Mouse (Mus musculus): Measurements from ENCODE around the gene Caln1. TPM values are rescaled to one million over a fixed set of nuclear protein-coding genes. Genes with fewer than 3 reads are reported as not detected.
A peak's percentile ranks its signal among the peaks of the same experiment; 100 is the strongest.

Caln1 gene
- polyA plus RNA-seq, 1 experiment from 2014 or later = 0.10 TPM

GRCm38 (mm10) chr5:130400136-130400917, 31.1 kb downstream of the Caln1 start:
- no peaks in the 10 kb centered on the region for H3K36me3 ChIP-seq
- H3K4me2 ChIP-seq (replicated peaks) = no peak overlapping the region
- ATAC-seq = no peak
- no peak overlapping the region for H3K27ac ChIP-seq
- no peaks in the 10 kb centered on the region for H3K27me3 ChIP-seq (replicated peaks)
- H3K4me1 ChIP-seq (replicated peaks) = no peaks in the 10 kb centered on the region
- 92% methylated on average over 8 of the region's 8 CpGs for WGBS
- no peak overlapping the region for H3K4me3 ChIP-seq (replicated peaks)
- H3K9me3 ChIP-seq = no peaks in the 10 kb centered on the region
- H3K9ac ChIP-seq = no peak overlapping the region

- H3K36me3 ChIP-seq = no peaks in the 10 kb centered on the region
- no peaks in the 10 kb centered on the region for H3K9me3 ChIP-seq
- no peaks in the 10 kb centered on the region for H3K27me3 ChIP-seq (replicated peaks)
- H3K4me1 ChIP-seq (replicated peaks) = no peaks in the 10 kb centered on the region
- 48% methylated on average over 1 of the region's 1 CpGs for WGBS
- H3K9ac ChIP-seq = no peak overlapping the region
- H3K4me3 ChIP-seq (replicated peaks) = no peak overlapping the region
- H3K4me2 ChIP-seq (replicated peaks) = no peak overlapping the region
- no peak overlapping the region for H3K27ac ChIP-seq
- no peak for ATAC-seq
Observed at GRCm38 (mm10) chr5:130405201-130405600, 35.9 kb downstream of the Caln1 start.

DNA sequence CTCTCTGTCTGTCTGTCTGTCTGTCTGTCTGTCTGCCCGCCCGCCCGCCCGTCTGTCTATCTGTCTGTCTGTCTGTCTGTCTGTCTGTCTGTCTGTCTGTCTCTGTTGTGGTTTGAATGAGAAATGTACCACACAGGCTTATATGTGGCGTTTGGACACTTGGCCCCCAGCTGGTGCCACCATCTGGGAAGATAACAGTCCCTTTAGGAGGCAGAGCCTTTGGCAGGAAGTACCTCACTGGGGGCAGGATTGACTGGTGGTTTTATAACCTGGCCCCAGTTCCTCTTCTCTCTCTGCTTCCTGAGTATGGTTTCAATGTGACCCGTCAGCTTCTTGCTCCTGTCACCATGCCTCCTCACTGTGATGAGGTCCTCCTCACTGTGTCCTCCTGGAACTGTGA, 40.5 kb downstream of the Caln1 start:
- no peak for ATAC-seq
- Histone ChIP-seq H3K27ac (no peak overlapping the region), H3K36me3 (no peaks in the 10 kb centered on the region), H3K4me1 (replicated peaks) (no peaks in the 10 kb centered on the region), H3K9me3 (no peaks in the 10 kb centered on the region), H3K4me2 (replicated peaks) (no peak overlapping the region), H3K9ac (no peak overlapping the region), H3K27me3 (replicated peaks) (no peaks in the 10 kb centered on the region), H3K4me3 (replicated peaks) (no peak overlapping the region)
- WGBS = 91% methylated on average over 6 of the region's 6 CpGs

GRCm38 (mm10) chr5:130411516-130411915, 42.3 kb downstream of the Caln1 start:
- Histone ChIP-seq H3K27me3 (replicated peaks) (no peaks in the 10 kb centered on the region), H3K9ac (no peak overlapping the region), H3K4me2 (replicated peaks) (no peak overlapping the region), H3K36me3 (no peaks in the 10 kb centered on the region), H3K4me1 (replicated peaks) (no peaks in the 10 kb centered on the region), H3K9me3 (no peaks in the 10 kb centered on the region), H3K4me3 (replicated peaks) (no peak overlapping the region), H3K27ac (no peak overlapping the region)
- no peak for ATAC-seq
- 94% methylated on average over 17 of the region's 17 CpGs for WGBS

GRCm38 (mm10) chr5:130447438-130447837, 78.2 kb downstream of the Caln1 start:
- Histone ChIP-seq H3K4me2 (replicated peaks) (no peak overlapping the region), H3K27me3 (replicated peaks) (peaks cover 51% of the 10 kb centered on the region), H3K36me3 (no peaks in the 10 kb centered on the region), H3K4me1 (replicated peaks) (peaks cover 11% of the 10 kb centered on the region; the same call in 1 of the 2 replicates), H3K9ac (no peak overlapping the region), H3K4me3 (replicated peaks) (no peak overlapping the region), H3K9me3 (no peaks in the 10 kb centered on the region), H3K27ac (no peak overlapping the region)
- 40% methylated on average over 6 of the region's 6 CpGs for WGBS
- ATAC-seq = no peak

- no peak overlapping the region for H3K27ac ChIP-seq
- H3K4me2 ChIP-seq (replicated peaks) = peak overlapping the region; percentile 78
- H3K36me3 ChIP-seq = no peaks in the 10 kb centered on the region
- no peaks in the 10 kb centered on the region for H3K9me3 ChIP-seq
- WGBS = under 1% methylated on average over 20 of the region's 20 CpGs
- 0 out of 2 replicates have a peak overlapping the region, but pooled peaks have one; percentile 26 for H3K9ac ChIP-seq
- peaks cover 11% of the 10 kb centered on the region; the same call in 1 of the 2 replicates for H3K4me1 ChIP-seq (replicated peaks)
- H3K27me3 ChIP-seq (replicated peaks) = peaks cover 51% of the 10 kb centered on the region
- ATAC-seq = no peak
- H3K4me3 ChIP-seq (replicated peaks) = peak overlapping the region; percentile 37
Observed at GRCm38 (mm10) chr5:130448491-130448890, 79.2 kb downstream of the Caln1 start.

GRCm38 (mm10) chr5:130448931-130449856, 79.9 kb downstream of the Caln1 start:
- no peaks in the 10 kb centered on the region for H3K9me3 ChIP-seq
- H3K27me3 ChIP-seq (replicated peaks) = peaks cover 51% of the 10 kb centered on the region
- H3K27ac ChIP-seq = no peak overlapping the region
- no peaks in the 10 kb centered on the region for H3K36me3 ChIP-seq
- H3K4me3 ChIP-seq (replicated peaks) = peak overlapping the region; percentile 37
- peak overlapping the region; percentile 26; the same call in 1 of the 2 replicates for H3K9ac ChIP-seq
- peak; percentile 12; the same call in 1 of the 2 replicates for ATAC-seq
- H3K4me2 ChIP-seq (replicated peaks) = peak overlapping the region; percentile 78
- peaks cover 11% of the 10 kb centered on the region; the same call in 1 of the 2 replicates for H3K4me1 ChIP-seq (replicated peaks)
- 1% methylated on average over 77 of the region's 77 CpGs for WGBS

DNA sequence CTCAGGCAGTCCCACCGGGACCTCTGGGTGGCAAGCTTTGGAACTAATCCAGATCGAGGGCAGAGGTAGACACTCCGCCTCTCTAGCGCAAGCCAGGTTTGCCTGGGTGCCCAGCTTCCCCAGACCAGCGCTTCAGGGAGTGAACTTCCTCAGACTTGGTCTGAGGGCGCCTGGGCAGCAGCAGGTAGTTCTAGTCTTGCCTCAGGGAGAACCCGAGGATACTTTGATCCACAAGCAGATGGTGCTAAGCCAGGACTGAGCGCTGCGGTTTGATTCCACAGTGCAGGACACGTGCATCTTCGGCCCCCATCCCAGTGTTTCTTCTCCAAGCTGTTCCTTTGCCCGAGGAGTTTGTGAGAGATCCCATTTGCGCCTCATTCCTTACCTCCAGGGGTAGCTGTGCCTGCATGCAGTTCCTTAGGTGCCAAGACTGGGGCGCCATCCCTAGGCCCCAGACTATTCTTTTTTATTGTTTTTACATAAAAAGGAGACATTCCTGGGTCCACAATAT, 80.8 kb downstream of the Caln1 start:
- no peak overlapping the region for H3K4me2 ChIP-seq (replicated peaks)
- no peak overlapping the region for H3K27ac ChIP-seq
- peaks cover 11% of the 10 kb centered on the region; the same call in 1 of the 2 replicates for H3K4me1 ChIP-seq (replicated peaks)
- no peaks in the 10 kb centered on the region for H3K9me3 ChIP-seq
- no peak overlapping the region for H3K9ac ChIP-seq
- no peak overlapping the region for H3K4me3 ChIP-seq (replicated peaks)
- no peak for ATAC-seq
- WGBS = 8% methylated on average over 14 of the region's 14 CpGs
- H3K36me3 ChIP-seq = no peaks in the 10 kb centered on the region
- peaks cover 51% of the 10 kb centered on the region for H3K27me3 ChIP-seq (replicated peaks)

- ATAC-seq = no peak
- 89% methylated on average over 7 of the region's 7 CpGs for WGBS
- no peak overlapping the region for H3K4me3 ChIP-seq (replicated peaks)
- no peaks in the 10 kb centered on the region for H3K27me3 ChIP-seq (replicated peaks)
- H3K27ac ChIP-seq = no peak overlapping the region
- no peaks in the 10 kb centered on the region for H3K4me1 ChIP-seq (replicated peaks)
- H3K9me3 ChIP-seq = no peaks in the 10 kb centered on the region
- H3K4me2 ChIP-seq (replicated peaks) = no peak overlapping the region
- H3K9ac ChIP-seq = no peak overlapping the region
- H3K36me3 ChIP-seq = no peaks in the 10 kb centered on the region
Observed at GRCm38 (mm10) chr5:130458076-130458475, 88.8 kb downstream of the Caln1 start.

DNA sequence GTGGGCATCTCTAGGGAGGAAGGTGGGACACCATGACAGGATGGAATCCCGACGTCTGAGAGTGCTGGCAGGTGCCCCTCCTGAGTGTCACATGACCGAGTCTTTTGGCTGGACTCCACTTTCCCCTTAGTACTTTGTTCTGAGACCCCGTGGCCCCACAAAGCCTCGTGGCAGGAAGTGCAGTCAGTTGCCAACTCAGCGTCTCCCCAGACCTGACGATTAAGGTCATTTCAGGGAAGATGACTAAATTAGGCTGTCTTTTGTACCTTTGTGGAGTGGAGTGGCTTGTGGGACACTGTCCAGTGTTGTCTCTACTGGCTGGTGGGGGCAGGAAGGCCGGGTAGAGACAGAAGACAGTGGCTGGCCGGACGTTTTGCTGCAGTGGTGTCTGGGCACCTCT, 103.0 kb downstream of the Caln1 start:
- H3K4me2 ChIP-seq (replicated peaks) = no peak overlapping the region
- H3K9me3 ChIP-seq = no peaks in the 10 kb centered on the region
- no peak overlapping the region for H3K9ac ChIP-seq
- H3K4me3 ChIP-seq (replicated peaks) = no peak overlapping the region
- no peak for ATAC-seq
- no peaks in the 10 kb centered on the region for H3K4me1 ChIP-seq (replicated peaks)
- H3K27ac ChIP-seq = no peak overlapping the region
- 72% methylated on average over 10 of the region's 10 CpGs for WGBS
- H3K27me3 ChIP-seq (replicated peaks) = no peaks in the 10 kb centered on the region
- H3K36me3 ChIP-seq = no peaks in the 10 kb centered on the region

- no peak for ATAC-seq
- Histone ChIP-seq H3K4me1 (replicated peaks) (no peaks in the 10 kb centered on the region), H3K4me3 (replicated peaks) (no peak overlapping the region), H3K27ac (no peak overlapping the region), H3K4me2 (replicated peaks) (no peak overlapping the region), H3K36me3 (no peaks in the 10 kb centered on the region), H3K9ac (no peak overlapping the region), H3K9me3 (no peaks in the 10 kb centered on the region), H3K27me3 (replicated peaks) (no peaks in the 10 kb centered on the region)
- WGBS = 76% methylated on average over 6 of the region's 6 CpGs
Observed at GRCm38 (mm10) chr5:130474876-130475275, 105.6 kb downstream of the Caln1 start.

GRCm38 (mm10) chr5:130476741-130477140, 107.5 kb downstream of the Caln1 start:
- Histone ChIP-seq H3K36me3 (no peaks in the 10 kb centered on the region), H3K27me3 (replicated peaks) (no peaks in the 10 kb centered on the region), H3K27ac (no peak overlapping the region), H3K9ac (no peak overlapping the region), H3K4me1 (replicated peaks) (no peaks in the 10 kb centered on the region), H3K9me3 (no peaks in the 10 kb centered on the region), H3K4me3 (replicated peaks) (no peak overlapping the region), H3K4me2 (replicated peaks) (no peak overlapping the region)
- WGBS = 61% methylated on average over 12 of the region's 12 CpGs
- no peak for ATAC-seq

Data from intestine, embryonic 15.5 days (tissue).